Comparison of ENCODE assay signal across 8 mouse cellular contexts in the genomic region with DNA sequence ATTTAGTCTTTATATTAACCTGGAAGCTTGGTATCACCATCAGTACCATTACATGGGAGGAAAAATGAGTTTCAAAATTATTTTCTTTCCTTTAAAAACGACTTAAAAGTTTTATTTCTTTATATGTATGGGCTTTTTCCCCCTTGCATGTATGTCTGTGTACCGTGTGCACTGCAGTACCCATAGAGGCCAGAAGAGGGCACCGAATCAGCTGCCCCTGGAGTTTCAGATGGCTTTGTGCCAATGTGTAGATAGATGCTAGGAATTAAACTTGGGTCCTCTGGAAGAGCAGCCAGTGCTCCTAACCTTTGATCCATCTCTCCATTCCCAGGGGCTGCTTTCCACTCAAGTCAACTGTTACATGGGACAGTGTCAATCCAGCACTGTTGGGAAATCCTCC.
DNase-seq lines count a peak whose midpoint lies in the region; ATAC-seq and TF ChIP-seq lines count a peak whose summit lies in the region.

No protein-coding gene starts in this region.

- DNase-seq in CD4-positive, CD25-positive, alpha-beta regulatory T cell, adult 2 months (ENCODE audit: low read depth, low spot score), result peak; percentile 52
- peak; percentile 10 for DNase-seq in kidney, postnatal 0 days (ENCODE audit: low spot score)
- no peak for DNase-seq in G1E (ENCODE audit: low spot score)
- peak; percentile 18 to 48 for DNase-seq in kidney, postnatal 36 days
- DNase-seq in thymus, postnatal 0 days (ENCODE audit: low spot score), result peak; percentile 53
- no peak for DNase-seq in cerebellum, postnatal 36 days

- no peak overlapping the region for H3K4me3 ChIP-seq in kidney, postnatal 0 days (replicated peaks; ENCODE audit: low read depth, low read length)
- H3K4me3 ChIP-seq in kidney, embryonic 16.5 days (ENCODE audit: low read length), result no peak overlapping the region
- no peak overlapping the region for H3K4me3 ChIP-seq in G1E (ENCODE audit: low read depth, low read length)

- H3K4me2 ChIP-seq in kidney, postnatal 0 days (ENCODE audit: low read length), result no peak overlapping the region
- no peak overlapping the region for H3K4me2 ChIP-seq in kidney, embryonic 16.5 days (replicated peaks; ENCODE audit: low read depth, low read length)

- no peak overlapping the region for H3K27ac ChIP-seq in kidney, postnatal 0 days
- no peak overlapping the region for H3K27ac ChIP-seq in kidney, embryonic 16.5 days (ENCODE audit: low read length)

- H3K9me3 ChIP-seq in kidney, postnatal 0 days (replicated peaks; ENCODE audit: low read length), result no peaks in the 10 kb centered on the region
- no peaks in the 10 kb centered on the region for H3K9me3 ChIP-seq in kidney, embryonic 16.5 days (ENCODE audit: low read length)
- H3K9me3 ChIP-seq in G1E (replicated peaks), result peaks cover 68% of the 10 kb centered on the region

- no peaks in the 10 kb centered on the region for H3K27me3 ChIP-seq in kidney, postnatal 0 days (ENCODE audit: insufficient read depth, low read length)
- no peaks in the 10 kb centered on the region for H3K27me3 ChIP-seq in kidney, embryonic 16.5 days (ENCODE audit: insufficient read depth, low read length)
- no peaks in the 10 kb centered on the region for H3K27me3 ChIP-seq in G1E (ENCODE audit: insufficient read depth, low read length)

- WGBS in kidney, postnatal 0 days, result 42% methylated on average over 3 of the region's 3 CpGs
- WGBS in kidney, embryonic 16.5 days, result 37% methylated on average over 3 of the region's 3 CpGs

- H3K4me1 ChIP-seq in kidney, postnatal 0 days (replicated peaks; ENCODE audit: insufficient read depth, low read length), result no peaks in the 10 kb centered on the region
- no peaks in the 10 kb centered on the region for H3K4me1 ChIP-seq in kidney, embryonic 16.5 days (ENCODE audit: insufficient read depth, low read length)
- no peaks in the 10 kb centered on the region for H3K4me1 ChIP-seq in G1E (ENCODE audit: insufficient read depth, low read depth, low read length)

- no peaks in the 10 kb centered on the region for H3K36me3 ChIP-seq in kidney, postnatal 0 days (ENCODE audit: insufficient read depth, low read length)
- H3K36me3 ChIP-seq in kidney, embryonic 16.5 days (ENCODE audit: insufficient read depth, low read length), result no peaks in the 10 kb centered on the region
- H3K36me3 ChIP-seq in G1E (replicated peaks), result no peaks in the 10 kb centered on the region

- peak; percentile 73 for TF ChIP-seq CTCF in kidney, postnatal 0 days (IDR thresholded peaks at IDR 0.05; ENCODE audit: low read depth)
- 0 out of 2 replicates have a peak, but pooled peaks have one; percentile 10 for TF ChIP-seq CTCF in G1E (IDR thresholded peaks at IDR 0.05; ENCODE audit: low read depth, low read length)

- ATAC-seq in CD4-positive, CD25-positive, alpha-beta regulatory T cell, adult 4 months, result no peak
- ATAC-seq in kidney, postnatal 0 days (replicated peaks; ENCODE audit: low FRiP score, low read depth), result no peak
- no peak for ATAC-seq in kidney, embryonic 16.5 days (ENCODE audit: low FRiP score, low TSS enrichment)
- ATAC-seq in G1E (ENCODE audit: extremely low read depth, insufficient number of reproducible peaks, low FRiP score, poor library complexity, severe bottlenecking), result no peak

- H3K9ac ChIP-seq in kidney, postnatal 0 days (ENCODE audit: low read depth, low read length), result no peak overlapping the region
- H3K9ac ChIP-seq in kidney, embryonic 16.5 days (replicated peaks; ENCODE audit: low read length), result no peak overlapping the region

Comparison
In these comparisons a context has a peak if more than half of its experiments do, and no peak if none do; other contexts are left out.
1. DNase-seq: peak in CD4-positive, CD25-positive, alpha-beta regulatory T cell, adult 2 months (single experiment), kidney, postnatal 0 days (single experiment), kidney, postnatal 36 days (2 of 2) and thymus, postnatal 0 days (single experiment); none in G1E (single experiment) and cerebellum, postnatal 36 days (0 of 2).